7 mouse cellular contexts compared by ENCODE assay signal in genomic region chr13:100001790-100002196, GRCm38 (mm10). TPM values are rescaled to one million over a fixed set of nuclear protein-coding genes. Genes with fewer than 3 reads are reported as not detected.
DNase-seq lines count a peak whose midpoint lies in the region; ATAC-seq lines count a peak whose summit lies in the region.

No protein-coding gene starts in this region.

- H3K9ac ChIP-seq in midbrain, embryonic 15.5 days: no peak overlapping the region

- 0 out of 2 replicates have a peak, but pooled peaks cover 3% of the 10 kb centered on the region for H3K4me1 ChIP-seq in midbrain, embryonic 15.5 days

- H3K27me3 ChIP-seq in midbrain, embryonic 15.5 days (replicated peaks): no peaks in the 10 kb centered on the region

- no peak overlapping the region for H3K4me2 ChIP-seq in midbrain, embryonic 15.5 days

- WGBS in midbrain, embryonic 15.5 days: 33% methylated on average over 5 of the region's 5 CpGs

- H3K36me3 ChIP-seq in midbrain, embryonic 15.5 days (replicated peaks): no peaks in the 10 kb centered on the region

- no peaks in the 10 kb centered on the region for H3K9me3 ChIP-seq in midbrain, embryonic 15.5 days

- intact Hi-C loops in gastrocnemius, postnatal 36 days (cut with DNase I): no loop called here
- intact Hi-C loops in left cerebral cortex, postnatal 4 days (cut with DNase I): no loop called here

- no peak overlapping the region for H3K4me3 ChIP-seq in midbrain, embryonic 15.5 days

- DNase-seq in adrenal gland, adult 18-20 months (ENCODE audit: low spot score in 2 of 2): peak; percentile 72 to 80
- DNase-seq in embryo, embryonic 10.5 days (ENCODE audit: low spot score): peak; percentile 75
- DNase-seq in gastrocnemius, postnatal 36 days: peak; percentile 85 to 86
- DNase-seq in kidney, adult 18-20 months: peak; percentile 94
- peak; percentile 85 for DNase-seq in left cerebral cortex, postnatal 4 days
- DNase-seq in spleen, adult 18-20 months: peak; percentile 70 to 88

- H3K27ac ChIP-seq in midbrain, embryonic 15.5 days: no peak overlapping the region

- peak; percentile 72 for ATAC-seq in midbrain, embryonic 15.5 days (replicated peaks)

RNA-seq across cellular contexts. Expression of gene Mccc2, which starts 13.6 kb away (rescaled TPM):
- 10 to 100 TPM; 69.0 to 83.4 TPM for total RNA-seq in adrenal gland, adult 18-20 months (2021)
- total RNA-seq in gastrocnemius, postnatal 36 days (2021): 10 to 100 TPM; 29.3 to 37.4 TPM
- total RNA-seq in left cerebral cortex, postnatal 4 days (2021): 10 to 100 TPM; 29.1 to 34.0 TPM
- 29.9 and 30.0 TPM in 2 replicates for polyA plus RNA-seq in midbrain, embryonic 15.5 days (2015; fragmentation: Nextera tagmentation; extraction: Ambion mirVana)
